Mouse (Mus musculus) heart, adult 2 months (tissue): ENCODE measurements at regions not wholly inside any gene's neighbourhood (a gene's known extent, or its start where the extent isn't known, plus 50 kb on each side); places are given as distances from the start of the nearest gene placed in this dataset.

Source experiments
- CTCF ChIP-seq: fragments of 200-600 bp; IDR thresholded peaks from 2 replicates; pipeline ENCODE4 v1.8.1; 2022; ENCODE audit warnings: antibody characterized with exemption, mild to moderate bottlenecking, moderate library complexity
- POLR2A ChIP-seq: fragments of 200-500 bp; IDR thresholded peaks from 2 replicates; pipeline ENCODE4 v1.6.1; 2011; ENCODE audit warnings: mild to moderate bottlenecking, low read depth, low read length, control low read depth; ENCODE audit not compliant: insufficient read depth

DNA sequence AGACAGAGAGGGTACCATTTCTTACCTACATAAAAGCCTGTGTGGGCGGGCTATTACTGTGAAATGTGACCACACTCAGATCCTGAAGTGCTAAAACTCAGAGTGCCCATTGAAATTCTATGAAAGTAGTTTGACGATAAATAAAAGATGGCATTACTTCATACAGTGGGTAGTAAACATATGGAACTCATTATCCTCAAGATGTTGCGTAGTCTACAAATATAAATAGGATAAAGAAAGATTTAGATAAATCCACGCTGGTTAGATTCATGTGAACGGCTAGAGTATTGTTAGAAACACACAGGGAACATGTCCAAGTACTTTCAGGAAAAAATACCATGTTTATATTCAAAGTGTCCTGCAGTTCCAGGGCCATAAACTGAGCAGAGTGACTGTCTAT, 58.8 kb upstream of the Nemp2 start:
- TF ChIP-seq CTCF (no peak), POLR2A (no peak)
